8 mouse cellular contexts compared by ENCODE assay signal in the genomic region with DNA sequence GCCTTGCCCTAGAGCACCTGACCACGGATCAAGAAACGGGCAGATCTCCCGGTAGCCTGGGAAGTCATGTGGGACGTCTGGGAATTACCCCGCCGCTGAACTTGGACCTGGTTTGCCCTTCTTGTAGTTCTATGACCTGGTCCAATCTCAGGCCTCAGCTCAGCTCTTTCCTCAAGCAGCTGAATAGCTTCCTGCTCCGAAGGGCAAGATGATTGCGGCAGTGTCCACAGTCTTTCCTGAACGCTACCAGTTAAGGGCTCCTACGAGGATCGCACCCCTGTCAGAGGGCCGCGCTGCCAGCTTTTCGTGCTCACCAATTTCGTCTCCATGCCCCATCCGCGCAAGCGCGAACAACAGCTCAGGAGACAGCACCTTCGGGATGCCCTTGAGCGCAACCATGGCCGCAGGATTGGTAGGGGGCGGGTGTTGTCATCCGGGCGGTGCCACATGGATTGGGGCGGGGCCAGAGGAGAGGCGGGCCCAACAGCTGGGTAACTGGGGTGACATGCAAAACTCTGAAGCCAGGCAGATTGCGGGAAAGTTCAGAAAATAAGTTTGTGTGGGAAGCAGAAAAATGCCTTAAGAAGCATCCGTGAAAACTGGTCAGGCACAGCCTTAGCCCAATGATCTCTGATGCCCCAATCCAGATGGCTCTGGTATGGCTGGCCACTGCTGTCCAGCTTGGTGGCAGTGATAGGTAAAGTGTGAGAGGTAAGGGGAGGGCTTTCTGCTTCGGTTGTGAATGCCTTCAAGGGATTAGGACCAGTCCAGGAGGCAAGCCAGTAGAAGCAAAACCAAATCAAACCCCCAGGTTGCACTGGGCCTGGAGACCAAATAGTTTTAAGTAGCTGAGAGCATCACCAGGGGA. TPM values are rescaled to one million over a fixed set of nuclear protein-coding genes. Genes with fewer than 3 reads are reported as not detected.
DNase-seq lines count a peak whose midpoint lies in the region; ATAC-seq and TF ChIP-seq lines count a peak whose summit lies in the region.

Gene Fuom, minus strand, starts transcription at position 449 of the 868 bp plus-strand sequence.

- WGBS in forebrain, embryonic 11.5 days, result 2% methylated on average over 30 of the region's 30 CpGs
- WGBS in heart, embryonic 15.5 days, result under 1% methylated on average over 30 of the region's 30 CpGs
- 3% methylated on average over 30 of the region's 30 CpGs for WGBS in liver, embryonic 15.5 days (ENCODE audit: insufficient replicate concordance)
- WGBS in neural tube, embryonic 12.5 days, result 2% methylated on average over 30 of the region's 30 CpGs
- under 1% methylated on average over 30 of the region's 30 CpGs for WGBS in stomach, postnatal 0 days

- peak within 1 kb of the TSS; percentile 55 for H3K4me3 ChIP-seq in ES-Bruce4 (ENCODE audit: low read depth, low read length)
- H3K4me3 ChIP-seq in forebrain, embryonic 11.5 days (ENCODE audit: low read depth, low read length), result peak within 1 kb of the TSS; percentile 37
- H3K4me3 ChIP-seq in heart, embryonic 15.5 days, result peak within 1 kb of the TSS; percentile 59
- H3K4me3 ChIP-seq in liver, embryonic 15.5 days (replicated peaks), result peak within 1 kb of the TSS; percentile 46
- H3K4me3 ChIP-seq in neural tube, embryonic 12.5 days, result peak within 1 kb of the TSS; percentile 29
- H3K4me3 ChIP-seq in stomach, postnatal 0 days (ENCODE audit: low read depth, low read length), result peak within 1 kb of the TSS; percentile 33

- ATAC-seq in forebrain, embryonic 11.5 days (replicated peaks; ENCODE audit: low FRiP score), result peak; percentile 91
- ATAC-seq in heart, embryonic 15.5 days (replicated peaks; ENCODE audit: insufficient number of reproducible peaks, insufficient read depth, low FRiP score, low read depth), result peak; percentile 91
- peak; percentile 82 for ATAC-seq in liver, embryonic 15.5 days (ENCODE audit: insufficient read depth)
- ATAC-seq in neural tube, embryonic 12.5 days (ENCODE audit: low FRiP score, low read depth), result peak; percentile 91
- ATAC-seq in stomach, postnatal 0 days (ENCODE audit: low FRiP score, low TSS enrichment), result peak; percentile 94

- peak; percentile 83 for DNase-seq in c-Kit-positive CD71-positive TER-119-negative erythroid progenitor cells, embryonic 14.5 days (ENCODE audit: low read depth)
- peak; percentile 86 for DNase-seq in forebrain, embryonic 11.5 days (ENCODE audit: low spot score)
- peak; percentile 92 to 96 for DNase-seq in kidney, postnatal 25 days
- peak; percentile 89 for DNase-seq in stomach, postnatal 0 days (ENCODE audit: low spot score)

- TF ChIP-seq POLR2A in ES-Bruce4 (IDR thresholded peaks at IDR 0.05; ENCODE audit: insufficient read depth, low read length), result no peak

- H3K36me3 ChIP-seq in ES-Bruce4 (ENCODE audit: control insufficient read depth, insufficient read depth, low read length, poor library complexity, severe bottlenecking), result peaks cover 4% of the 10 kb centered on the region; the same call in 1 of the 2 replicates
- no peaks in the 10 kb centered on the region; the same call in 1 of the 2 replicates for H3K36me3 ChIP-seq in forebrain, embryonic 11.5 days (ENCODE audit: control insufficient read depth, insufficient read depth, low read length)
- peaks cover 16% of the 10 kb centered on the region for H3K36me3 ChIP-seq in heart, embryonic 15.5 days
- peaks cover 14% of the 10 kb centered on the region for H3K36me3 ChIP-seq in liver, embryonic 15.5 days (replicated peaks)
- H3K36me3 ChIP-seq in neural tube, embryonic 12.5 days, result peaks cover 20% of the 10 kb centered on the region
- peaks cover 7% of the 10 kb centered on the region; the same call in 1 of the 2 replicates for H3K36me3 ChIP-seq in stomach, postnatal 0 days (ENCODE audit: control insufficient read depth, insufficient read depth, low read length)

- no peak for TF ChIP-seq EP300 in ES-Bruce4 (IDR thresholded peaks at IDR 0.05; ENCODE audit: insufficient read depth, low read depth, low read length)
- TF ChIP-seq EP300 in stomach, postnatal 0 days (optimal IDR thresholded peaks at IDR 0.05), result no peak

- no peaks in the 10 kb centered on the region for H3K27me3 ChIP-seq in ES-Bruce4 (ENCODE audit: control insufficient read depth, insufficient read depth, low read length, poor library complexity, severe bottlenecking)
- H3K27me3 ChIP-seq in forebrain, embryonic 11.5 days (ENCODE audit: control insufficient read depth, insufficient read depth, low read length), result no peaks in the 10 kb centered on the region
- H3K27me3 ChIP-seq in heart, embryonic 15.5 days, result no peaks in the 10 kb centered on the region
- H3K27me3 ChIP-seq in liver, embryonic 15.5 days, result no peaks in the 10 kb centered on the region
- H3K27me3 ChIP-seq in neural tube, embryonic 12.5 days (replicated peaks), result 0 out of 2 replicates have a peak, but pooled peaks cover 2% of the 10 kb centered on the region
- H3K27me3 ChIP-seq in stomach, postnatal 0 days (ENCODE audit: control insufficient read depth, insufficient read depth, low read length), result no peaks in the 10 kb centered on the region

- no peak for TF ChIP-seq CTCF in ES-Bruce4 (IDR thresholded peaks at IDR 0.05; ENCODE audit: low read depth, low read length)
- peak; percentile 17; the same call in 1 of the 2 replicates for TF ChIP-seq CTCF in stomach, postnatal 0 days (IDR thresholded peaks at IDR 0.05; ENCODE audit: low read depth)

- H3K9ac ChIP-seq in ES-Bruce4 (ENCODE audit: low read depth, poor library complexity, severe bottlenecking), result peak within 1 kb of the TSS; percentile 30
- H3K9ac ChIP-seq in forebrain, embryonic 11.5 days (ENCODE audit: low read length), result peak within 1 kb of the TSS; percentile 68
- peak within 1 kb of the TSS; percentile 69 for H3K9ac ChIP-seq in heart, embryonic 15.5 days
- peak within 1 kb of the TSS; percentile 4 for H3K9ac ChIP-seq in liver, embryonic 15.5 days
- peak within 1 kb of the TSS; percentile 56 for H3K9ac ChIP-seq in neural tube, embryonic 12.5 days
- H3K9ac ChIP-seq in stomach, postnatal 0 days (ENCODE audit: low read length), result peak within 1 kb of the TSS; percentile 9

- H3K4me2 ChIP-seq in forebrain, embryonic 11.5 days (ENCODE audit: low read depth, low read length, severe bottlenecking), result peak within 1 kb of the TSS; percentile 73
- H3K4me2 ChIP-seq in heart, embryonic 15.5 days, result peak within 1 kb of the TSS; percentile 76
- peak within 1 kb of the TSS; percentile 72 for H3K4me2 ChIP-seq in liver, embryonic 15.5 days
- peak within 1 kb of the TSS; percentile 65 for H3K4me2 ChIP-seq in neural tube, embryonic 12.5 days (replicated peaks)
- peak within 1 kb of the TSS; percentile 54 for H3K4me2 ChIP-seq in stomach, postnatal 0 days (replicated peaks; ENCODE audit: low read depth)

- peaks cover 4% of the 10 kb centered on the region for H3K4me1 ChIP-seq in ES-Bruce4 (ENCODE audit: control insufficient read depth, insufficient read depth, low read length)
- no peaks in the 10 kb centered on the region for H3K4me1 ChIP-seq in forebrain, embryonic 11.5 days (replicated peaks; ENCODE audit: control insufficient read depth, insufficient read depth, low read length)
- peaks cover 17% of the 10 kb centered on the region for H3K4me1 ChIP-seq in heart, embryonic 15.5 days (replicated peaks)
- peaks cover 18% of the 10 kb centered on the region for H3K4me1 ChIP-seq in liver, embryonic 15.5 days (replicated peaks)
- peaks cover 16% of the 10 kb centered on the region for H3K4me1 ChIP-seq in neural tube, embryonic 12.5 days
- no peaks in the 10 kb centered on the region for H3K4me1 ChIP-seq in stomach, postnatal 0 days (replicated peaks; ENCODE audit: control insufficient read depth, insufficient read depth)

- H3K9me3 ChIP-seq in ES-Bruce4 (replicated peaks; ENCODE audit: control insufficient read depth, insufficient read depth, low read length, poor library complexity, severe bottlenecking), result no peaks in the 10 kb centered on the region
- no peaks in the 10 kb centered on the region for H3K9me3 ChIP-seq in forebrain, embryonic 11.5 days (ENCODE audit: control insufficient read depth, low read length)
- no peaks in the 10 kb centered on the region for H3K9me3 ChIP-seq in heart, embryonic 15.5 days (replicated peaks)
- H3K9me3 ChIP-seq in liver, embryonic 15.5 days (replicated peaks), result no peaks in the 10 kb centered on the region
- no peaks in the 10 kb centered on the region for H3K9me3 ChIP-seq in neural tube, embryonic 12.5 days
- no peaks in the 10 kb centered on the region for H3K9me3 ChIP-seq in stomach, postnatal 0 days (ENCODE audit: control insufficient read depth, low read length)

- H3K27ac ChIP-seq in ES-Bruce4 (ENCODE audit: insufficient read depth, low read length), result no peak within 1 kb of the TSS
- no peak within 1 kb of the TSS for H3K27ac ChIP-seq in forebrain, embryonic 11.5 days (ENCODE audit: low read depth, low read length)
- peak within 1 kb of the TSS; percentile 92 for H3K27ac ChIP-seq in heart, embryonic 15.5 days
- no peak within 1 kb of the TSS for H3K27ac ChIP-seq in liver, embryonic 15.5 days (replicated peaks)
- H3K27ac ChIP-seq in neural tube, embryonic 12.5 days, result no peak within 1 kb of the TSS
- 0 out of 2 replicates have a peak within 1 kb of the TSS, but pooled peaks have one; percentile 2 for H3K27ac ChIP-seq in stomach, postnatal 0 days (replicated peaks)

RNA-seq across cellular contexts. Expression of gene Fuom, which starts in this region (rescaled TPM):
- 24.1 and 30.6 TPM in 2 replicates for polyA plus RNA-seq in ES-Bruce4 (2011; ENCODE audit: insufficient read depth, insufficient read length, low read depth, missing spikeins)
- polyA plus RNA-seq in forebrain, embryonic 11.5 days (2014; fragmentation: Nextera tagmentation; extraction: Ambion mirVana), result 13.5 and 15.8 TPM in 2 replicates
- polyA plus RNA-seq in heart, embryonic 15.5 days (2015; fragmentation: Nextera tagmentation; extraction: Ambion mirVana), result 79.5 and 107 TPM in 2 replicates
- 8.0 and 8.7 TPM in 2 replicates for polyA plus RNA-seq in liver, embryonic 15.5 days (2015; fragmentation: Nextera tagmentation; extraction: Ambion mirVana)
- 22.3 and 23.9 TPM in 2 replicates for polyA plus RNA-seq in neural tube, embryonic 12.5 days (2016; fragmentation: Nextera tagmentation; extraction: Ambion mirVana)
- 41.2 and 44.5 TPM in 2 replicates for polyA plus RNA-seq in stomach, postnatal 0 days (2015; fragmentation: Nextera tagmentation; extraction: Ambion mirVana)

Comparison
In these comparisons a context has a peak if more than half of its experiments do, and no peak if none do; other contexts are left out.
1. H3K27ac ChIP-seq: peak in heart, embryonic 15.5 days (single experiment) and stomach, postnatal 0 days (single experiment); none in ES-Bruce4 (single experiment), forebrain, embryonic 11.5 days (single experiment), liver, embryonic 15.5 days (single experiment) and neural tube, embryonic 12.5 days (single experiment).
2. H3K9ac ChIP-seq: peak in every context shown above with its lines; median percentile 69 in heart, embryonic 15.5 days; 68 in forebrain, embryonic 11.5 days; 56 in neural tube, embryonic 12.5 days; 30 in ES-Bruce4; 9 in stomach, postnatal 0 days; 4 in liver, embryonic 15.5 days.
3. Peak in every context shown above with its lines, with median percentiles within 50 percentile points of each other: H3K4me3 ChIP-seq, DNase-seq, ATAC-seq and H3K4me2 ChIP-seq.